Mouse (Mus musculus) heart, adult 2 months (tissue): ENCODE measurements around the gene Dad1. TPM values are rescaled to one million over a fixed set of nuclear protein-coding genes. Genes with fewer than 3 reads are reported as not detected.

Experiments used
- DNase-seq, 2 experiments: peaks; one replicate each; pipeline ENCODE4 v3.0.0; 2021
- H3K27ac ChIP-seq: fragments of 200-600 bp; 2 replicates; pipeline ENCODE4 v1.8.1; 2022
- H3K27me3 ChIP-seq: fragments of 200-500 bp; 2 replicates; pipeline ENCODE4 v1.6.1; 2012; ENCODE audit warnings: mild to moderate bottlenecking, low read length, inconsistent platforms, mixed read lengths; ENCODE audit not compliant: control insufficient read depth, insufficient read depth
- H3K36me3 ChIP-seq: fragments of 200-500 bp; 2 replicates; pipeline ENCODE4 v1.6.1; 2012; ENCODE audit warnings: low read length, inconsistent platforms; ENCODE audit not compliant: control insufficient read depth, insufficient read depth
- H3K4me1 ChIP-seq: fragments of 200-500 bp; 2 replicates; pipeline ENCODE4 v1.6.1; 2011; ENCODE audit warnings: low read length; ENCODE audit not compliant: control insufficient read depth, insufficient read depth
- H3K4me3 ChIP-seq: fragments of 200-600 bp; 2 replicates; pipeline ENCODE4 v1.8.1; 2022
- H3K79me2 ChIP-seq: fragments of 200-500 bp; replicated peaks from 2 replicates; pipeline ENCODE4 v1.6.1; 2012; ENCODE audit warnings: mild to moderate bottlenecking, inconsistent platforms, low read length, moderate library complexity, mixed read lengths; ENCODE audit not compliant: control insufficient read depth, insufficient read depth
- H3K9ac ChIP-seq: fragments of 200-500 bp; 2 replicates; pipeline ENCODE4 v1.6.1; 2012; ENCODE audit warnings: low read depth, mild to moderate bottlenecking, control low read depth, inconsistent platforms, low read length, mixed read lengths
- CTCF ChIP-seq: fragments of 200-600 bp; IDR thresholded peaks from 2 replicates; pipeline ENCODE4 v1.8.1; 2022; ENCODE audit warnings: antibody characterized with exemption, mild to moderate bottlenecking, moderate library complexity
- EP300 ChIP-seq: fragments of 200-500 bp; IDR thresholded peaks from 2 replicates; pipeline ENCODE4 v1.6.1; 2011; ENCODE audit warnings: low read depth, low read length, control low read depth; ENCODE audit not compliant: insufficient read depth
- POLR2A ChIP-seq: fragments of 200-500 bp; IDR thresholded peaks from 2 replicates; pipeline ENCODE4 v1.6.1; 2011; ENCODE audit warnings: mild to moderate bottlenecking, low read depth, low read length, control low read depth; ENCODE audit not compliant: insufficient read depth
- WGBS: fragments of 180-500 bp; shearing (Covaris S2); methylation state at CpG from one replicate; pipeline ENCODE4 v1.1.7; 2018; 5-methylcytosine and 5-hydroxymethylcytosine counted together
- intact Hi-C: fragments of 180-260 bp; cut with DNase I; formaldehyde crosslinking; loops from one replicate; pipeline ENCODE4 v1.15.1; 2025
- polyA plus RNA-seq: library from polyadenylated mRNA; depleted of rRNA; stranded (reverse); fragments of >200 nt; gene quantifications from 2 replicates; pipeline ENCODE4 v1.2.3, GENCODE M21; 2012
- total RNA-seq, 2 experiments: library from RNA; stranded (reverse); gene quantifications; 2 replicates each; pipeline ENCODE4 v1.2.3; 2021

Gene Dad1
- total and polyA plus RNA-seq, 3 experiments = 99.0 to 393 (median 115) TPM

DNA sequence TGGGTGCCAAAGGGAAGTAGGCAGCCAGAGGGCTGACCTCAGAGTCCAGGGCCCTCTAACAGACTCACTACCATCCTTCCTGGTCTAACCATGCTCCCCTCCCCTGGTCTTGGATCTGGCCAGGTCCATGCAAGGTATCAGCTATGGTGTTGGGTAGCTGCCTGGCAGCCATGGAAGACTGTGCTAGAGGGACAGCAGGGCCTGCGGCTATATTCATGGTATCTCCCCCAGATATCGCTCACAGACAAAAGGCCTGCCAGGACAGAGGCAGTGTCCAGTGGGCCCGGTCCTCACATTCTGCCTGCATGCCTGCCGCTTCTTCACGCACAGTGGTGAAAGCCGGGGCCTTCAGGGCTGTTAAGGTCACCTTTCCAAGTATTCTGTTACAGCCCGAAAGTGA, 10.3 kb upstream of the Dad1 start:
- no peak for DNase-seq
- intact Hi-C loops = no loop called here
- Histone ChIP-seq H3K27me3 (no peaks in the 10 kb centered on the region), H3K27ac (no peak overlapping the region), H3K4me3 (no peak overlapping the region), H3K36me3 (no peaks in the 10 kb centered on the region; the same call in 1 of the 2 replicates), H3K79me2 (no peaks in the 10 kb centered on the region; the same call in none of the 2 replicates), H3K9ac (no peak overlapping the region), H3K4me1 (peaks cover 6% of the 10 kb centered on the region)
- TF ChIP-seq POLR2A (no peak), EP300 (no peak), CTCF (no peak)
- WGBS = 83% methylated on average over 7 of the region's 7 CpGs

DNA sequence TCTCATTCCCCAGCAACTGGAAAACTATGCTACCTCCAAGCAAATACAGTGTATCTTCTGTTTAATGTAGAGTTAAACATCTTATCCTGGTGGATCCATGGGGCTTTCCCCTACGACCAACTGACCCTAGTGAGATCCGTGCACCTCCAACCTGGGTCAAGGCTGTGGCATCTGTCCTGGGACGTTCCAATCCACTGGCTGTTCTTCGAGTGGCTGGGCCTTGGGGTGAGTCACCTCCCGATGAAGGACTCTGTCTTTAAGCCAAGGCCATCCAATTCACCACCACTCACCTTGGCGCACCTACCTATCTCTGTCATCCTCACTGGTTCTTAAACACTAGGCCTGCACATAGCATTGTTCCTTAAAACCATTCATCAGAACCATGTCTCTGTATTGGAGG, 9.2 kb upstream of the Dad1 start:
- Histone ChIP-seq H3K9ac (no peak overlapping the region), H3K36me3 (no peaks in the 10 kb centered on the region; the same call in 1 of the 2 replicates), H3K27ac (no peak overlapping the region), H3K27me3 (no peaks in the 10 kb centered on the region), H3K79me2 (no peaks in the 10 kb centered on the region; the same call in none of the 2 replicates), H3K4me3 (no peak overlapping the region), H3K4me1 (peaks cover 6% of the 10 kb centered on the region)
- intact Hi-C loops = no loop called here
- WGBS = 92% methylated on average over 6 of the region's 6 CpGs
- peak in 1 of 2 experiments; percentile 1 for DNase-seq
- TF ChIP-seq CTCF (no peak), POLR2A (no peak), EP300 (no peak)

GRCm38 (mm10) chr14:54262622-54263021, 8.7 kb upstream of the Dad1 start:
- Histone ChIP-seq H3K36me3 (no peaks in the 10 kb centered on the region; the same call in 1 of the 2 replicates), H3K9ac (no peak overlapping the region), H3K4me1 (peaks cover 6% of the 10 kb centered on the region), H3K27me3 (no peaks in the 10 kb centered on the region), H3K27ac (no peak overlapping the region), H3K79me2 (no peaks in the 10 kb centered on the region; the same call in none of the 2 replicates), H3K4me3 (no peak overlapping the region)
- intact Hi-C loops = no loop called here
- no peak for TF ChIP-seq EP300
- TF ChIP-seq POLR2A = no peak
- no peak for TF ChIP-seq CTCF
- 95% methylated on average over 8 of the region's 8 CpGs for WGBS
- peak in 1 of 2 experiments; percentile 1 for DNase-seq

- peak in 1 of 2 experiments; percentile 1 for DNase-seq
- Histone ChIP-seq H3K27me3 (no peaks in the 10 kb centered on the region), H3K36me3 (no peaks in the 10 kb centered on the region; the same call in 1 of the 2 replicates), H3K27ac (no peak overlapping the region), H3K79me2 (no peaks in the 10 kb centered on the region; the same call in none of the 2 replicates), H3K4me3 (no peak overlapping the region), H3K4me1 (peaks cover 6% of the 10 kb centered on the region), H3K9ac (no peak overlapping the region)
- intact Hi-C loops = no loop called here
- WGBS = 95% methylated on average over 2 of the region's 2 CpGs
- TF ChIP-seq POLR2A = no peak
- no peak for TF ChIP-seq EP300
- no peak for TF ChIP-seq CTCF
These were observed 7.5 kb upstream of the Dad1 start for GRCm38 (mm10) chr14:54261386-54261785.

DNA sequence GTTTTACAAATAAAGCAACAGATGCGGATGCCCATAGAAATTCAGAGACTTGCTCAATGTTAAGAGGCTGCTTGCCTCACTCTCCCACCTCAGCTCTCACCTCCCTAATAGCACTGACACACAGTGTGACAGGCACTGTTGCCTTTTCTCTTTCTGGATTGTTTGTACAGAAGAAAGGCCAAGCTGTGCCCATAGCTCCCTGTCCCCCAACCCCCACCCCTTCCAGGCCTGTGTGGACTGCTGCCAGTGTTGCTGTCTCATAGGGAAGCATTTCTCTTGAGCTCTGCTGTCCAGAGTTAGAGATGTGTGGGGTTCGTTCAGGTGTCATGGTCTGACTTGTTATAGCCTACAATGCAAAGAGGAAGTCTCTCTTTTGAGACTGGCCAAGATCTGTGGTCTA, 6.3 kb upstream of the Dad1 start:
- Histone ChIP-seq H3K79me2 (no peaks in the 10 kb centered on the region; the same call in none of the 2 replicates), H3K27me3 (no peaks in the 10 kb centered on the region), H3K27ac (peak overlapping the region; percentile 94; the same call in 1 of the 2 replicates), H3K9ac (peak overlapping the region; percentile 26; the same call in 1 of the 2 replicates), H3K4me1 (peaks cover 6% of the 10 kb centered on the region), H3K4me3 (peak overlapping the region; percentile 90), H3K36me3 (no peaks in the 10 kb centered on the region; the same call in 1 of the 2 replicates)
- DNase-seq = no peak
- TF ChIP-seq CTCF (no peak), EP300 (no peak), POLR2A (no peak)
- 60% methylated on average over 2 of the region's 2 CpGs for WGBS
- intact Hi-C loops = no loop called here

GRCm38 (mm10) chr14:54259722-54260085, 5.8 kb upstream of the Dad1 start:
- Histone ChIP-seq H3K4me3 (peak overlapping the region; percentile 90), H3K36me3 (no peaks in the 10 kb centered on the region; the same call in 1 of the 2 replicates), H3K27ac (peak overlapping the region; percentile 94), H3K4me1 (peaks cover 6% of the 10 kb centered on the region), H3K27me3 (no peaks in the 10 kb centered on the region), H3K79me2 (no peaks in the 10 kb centered on the region; the same call in none of the 2 replicates), H3K9ac (peak overlapping the region; percentile 82)
- DNase-seq = no peak
- TF ChIP-seq POLR2A (no peak), CTCF (no peak), EP300 (no peak)
- intact Hi-C loops = loop anchor here (2.0 to 10.0 kb wide), 3 partner anchors 168 to 425 kb away; partner anchors contain the start of genes 1700123O20Rik, Acin1, Mrpl52 and Prmt5
- 15% methylated on average over 8 of the region's 8 CpGs for WGBS
